Mouse (Mus musculus) hematopoietic stem cell, adult 5-6 weeks (primary cell): ENCODE results near the gene Fem1a. TPM values are rescaled to one million over a fixed set of nuclear protein-coding genes. Genes with fewer than 3 reads are reported as not detected.

Experiments
- ATAC-seq, 2 experiments: fragments of 125-278 bp in 1 of 2; replicated peaks in 1 of 2; 2 replicates each; pipeline ENCODE4 v1.8.0; 2016 to 2017; ENCODE audit warnings: inconsistent platforms in 2 of 2, mild to moderate bottlenecking in 2 of 2, moderate number of reproducible peaks in 2 of 2, low read depth in 1 of 2, moderate TSS enrichment in 1 of 2; ENCODE audit not compliant: low FRiP score in 2 of 2, poor library complexity in 2 of 2, severe bottlenecking in 2 of 2, insufficient read depth in 1 of 2, low TSS enrichment in 1 of 2
- total RNA-seq: library from RNA; stranded (forward); fragments of 172-1452, 232-1000 nt; gene quantifications from 2 replicates; pipeline ENCODE4 v1.2.3, GENCODE M21; 2017

Gene Fem1a
- total RNA-seq, 1 experiment from 2014 or later, result 17.1 TPM

DNA sequence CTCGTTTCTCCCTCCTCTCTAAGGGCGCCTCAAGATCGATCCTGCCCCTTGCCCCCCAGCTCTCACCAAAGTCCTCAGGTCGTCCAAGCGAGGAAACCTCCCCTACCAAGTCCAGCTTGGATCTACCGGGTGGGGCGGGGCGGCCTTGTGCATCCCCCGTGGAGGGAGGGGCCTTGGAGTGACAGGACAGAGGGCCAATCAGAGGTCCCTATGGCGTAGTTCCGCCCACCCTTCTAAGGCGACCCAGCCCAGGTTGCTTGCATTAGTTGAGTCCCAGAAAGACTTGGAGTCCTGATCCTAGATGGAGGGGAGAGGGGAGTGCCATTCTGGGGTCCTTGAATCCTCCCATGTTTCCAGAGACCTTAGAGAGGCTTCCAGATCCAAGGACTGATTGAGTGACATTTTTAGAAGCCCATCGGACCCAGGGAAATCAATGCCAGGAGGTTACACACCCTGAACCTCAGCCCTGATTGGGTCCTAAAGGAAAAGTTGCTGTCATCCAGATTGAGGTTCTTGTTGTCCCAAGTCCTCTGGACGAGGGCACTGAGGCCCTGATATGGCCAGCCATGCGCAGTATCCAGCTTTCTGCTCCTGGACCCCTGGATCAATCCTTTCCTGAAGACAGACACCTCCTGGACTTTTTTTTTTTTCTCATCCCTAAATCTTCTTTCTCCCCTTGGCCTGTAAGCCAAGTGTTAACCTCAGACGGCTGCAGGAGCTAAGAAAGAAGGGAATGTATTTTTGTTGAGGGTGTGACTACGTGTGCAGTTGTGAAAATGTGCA, 34.0 kb downstream of the Fem1a start:
- peak; percentile 75 for ATAC-seq

DNA sequence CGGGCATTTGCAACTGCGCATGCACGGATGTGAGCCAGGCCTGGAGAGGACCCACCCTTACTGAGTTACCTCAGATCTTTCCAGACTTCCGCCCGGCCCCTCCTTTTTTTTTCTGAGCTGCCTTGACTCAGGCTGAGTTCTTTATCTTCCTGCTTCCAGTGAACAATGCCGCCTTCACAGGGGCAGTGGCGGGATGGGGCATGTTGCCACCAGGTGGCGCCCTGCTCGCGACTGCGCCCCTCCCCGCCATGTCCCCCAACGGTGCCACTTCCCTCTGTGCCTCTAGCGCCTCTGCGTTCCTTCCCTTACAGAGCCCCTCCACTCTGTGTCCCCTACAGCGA, 34.5 kb downstream of the Fem1a start:
- peak; percentile 77 to 78 for ATAC-seq

DNA sequence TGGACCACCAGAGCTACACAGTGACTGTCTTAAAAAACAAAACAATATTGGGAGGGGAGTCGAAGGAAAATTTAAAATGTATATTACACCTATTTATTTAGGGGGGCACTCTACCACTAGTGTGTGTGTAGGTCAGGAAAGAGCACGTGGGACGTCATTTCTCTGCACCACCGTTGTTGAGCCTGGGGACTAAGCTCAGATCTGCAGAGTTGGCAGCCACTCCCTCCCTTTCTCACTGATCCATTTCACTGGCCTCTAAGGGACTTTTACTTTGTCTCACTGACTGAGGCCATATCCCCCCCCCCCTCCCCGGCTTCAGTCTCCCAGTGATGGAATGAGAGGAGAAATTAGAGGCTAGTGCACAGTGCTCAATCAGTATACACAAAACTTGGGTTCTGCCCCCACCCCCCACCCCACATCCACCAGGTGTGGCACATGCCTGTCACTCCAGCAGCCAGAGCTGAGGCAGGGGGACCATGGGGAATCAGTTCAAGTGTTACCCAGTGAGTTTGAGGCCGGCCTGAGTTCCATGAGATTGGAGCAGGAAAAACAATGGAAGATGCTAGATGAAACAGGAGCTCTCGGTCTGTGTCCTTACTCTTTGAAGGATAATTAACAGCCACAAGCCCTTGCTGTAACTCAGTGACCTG, 35.3 kb downstream of the Fem1a start:
- ATAC-seq, result no peak

DNA sequence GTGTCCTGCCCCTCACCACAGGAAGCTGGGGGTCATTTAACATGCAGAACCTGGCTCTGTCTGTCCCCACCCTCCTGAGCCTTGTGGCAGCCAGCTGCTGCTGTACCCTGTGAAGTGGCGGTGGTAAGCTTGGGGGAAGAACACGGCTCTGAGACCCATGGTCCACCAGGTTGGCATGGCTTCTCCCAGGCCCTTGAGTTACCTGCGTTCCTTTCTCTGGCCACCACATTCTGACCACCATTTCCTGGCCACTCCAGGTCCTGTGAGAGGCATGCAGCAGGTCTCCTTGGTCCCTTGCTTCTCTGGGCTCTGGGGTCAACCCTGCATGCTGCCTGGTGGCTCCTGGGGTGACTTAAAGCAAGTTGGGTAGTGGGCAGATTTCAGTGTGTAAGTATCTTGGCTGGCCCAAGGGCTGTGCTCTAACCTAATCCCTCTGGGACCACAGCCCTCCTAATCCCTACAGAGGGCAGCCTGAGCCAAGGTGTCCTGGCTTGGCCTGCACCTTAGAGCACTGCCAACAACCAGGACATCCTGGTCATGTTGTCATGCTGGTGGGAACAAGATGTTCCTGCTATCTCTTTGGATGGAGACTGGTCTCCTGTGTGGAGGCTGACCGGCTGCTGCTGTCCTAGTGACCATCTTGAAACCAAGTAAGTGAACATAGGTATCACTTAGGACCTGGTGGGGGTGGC, 36.1 kb downstream of the Fem1a start, which contains the start of gene Plin3:
TSS of gene Plin3 (minus strand) at position 343 of the 692 bp plus-strand sequence.
- no peak for ATAC-seq

DNA sequence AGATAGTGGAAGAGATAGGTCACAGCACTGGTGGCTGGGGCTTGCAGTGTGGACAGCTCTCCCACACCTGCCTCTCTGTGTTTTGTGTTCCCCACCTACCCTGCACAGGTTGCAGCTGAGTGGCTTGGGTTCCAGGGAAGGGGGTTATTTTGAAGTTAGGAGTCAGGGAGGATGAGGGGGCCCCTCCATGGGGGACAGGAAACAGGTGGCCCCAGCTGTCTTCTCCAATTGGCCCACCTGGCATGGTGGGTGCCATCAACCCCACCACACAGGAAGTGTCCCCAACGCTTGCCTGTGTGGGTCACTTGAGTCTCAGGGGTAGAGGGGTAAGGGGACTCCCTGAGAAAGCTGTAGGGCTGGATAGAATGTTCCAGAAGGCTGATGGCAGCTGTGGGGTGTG, 36.7 kb downstream of the Fem1a start:
- ATAC-seq, result no peak

DNA sequence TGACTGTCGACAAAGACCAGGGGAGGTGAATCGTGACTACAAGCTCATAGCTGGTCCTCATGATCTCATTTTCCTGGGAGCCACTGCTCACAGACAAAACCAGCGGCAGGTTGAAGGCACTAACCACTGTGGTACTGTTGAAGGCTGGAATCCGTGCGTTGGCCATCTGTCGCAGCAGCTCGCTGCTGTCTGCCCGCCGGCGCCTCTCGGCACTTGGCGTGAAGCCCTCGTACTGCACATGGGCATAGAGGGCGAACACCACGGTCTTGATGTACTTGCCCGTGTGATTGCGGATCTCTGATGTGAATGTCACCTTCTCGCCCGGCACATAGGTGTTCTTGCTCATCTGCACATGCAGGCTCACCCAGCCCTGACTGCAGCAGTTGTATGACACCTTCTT, 37.6 kb downstream of the Fem1a start:
- no peak for ATAC-seq

DNA sequence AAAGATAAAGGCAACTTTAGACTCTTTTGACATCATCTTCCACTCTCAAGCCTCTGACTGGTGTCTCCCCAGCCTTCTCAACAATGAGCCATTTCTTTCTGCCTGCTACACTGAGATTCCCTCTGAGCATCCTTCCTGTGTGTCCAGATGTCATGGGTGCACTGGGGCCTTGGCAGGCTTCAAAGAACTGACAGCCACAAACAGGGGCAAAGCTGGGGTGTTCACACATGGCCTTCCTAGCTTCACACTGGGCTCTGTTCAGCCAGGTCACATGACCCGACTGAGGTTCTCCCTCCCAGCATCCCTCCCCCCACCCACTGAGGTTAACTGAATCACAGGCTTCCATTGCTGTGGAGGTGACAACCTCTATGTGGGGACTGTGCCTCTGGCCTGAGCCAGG, 39.6 kb downstream of the Fem1a start:
- ATAC-seq, result no peak

DNA sequence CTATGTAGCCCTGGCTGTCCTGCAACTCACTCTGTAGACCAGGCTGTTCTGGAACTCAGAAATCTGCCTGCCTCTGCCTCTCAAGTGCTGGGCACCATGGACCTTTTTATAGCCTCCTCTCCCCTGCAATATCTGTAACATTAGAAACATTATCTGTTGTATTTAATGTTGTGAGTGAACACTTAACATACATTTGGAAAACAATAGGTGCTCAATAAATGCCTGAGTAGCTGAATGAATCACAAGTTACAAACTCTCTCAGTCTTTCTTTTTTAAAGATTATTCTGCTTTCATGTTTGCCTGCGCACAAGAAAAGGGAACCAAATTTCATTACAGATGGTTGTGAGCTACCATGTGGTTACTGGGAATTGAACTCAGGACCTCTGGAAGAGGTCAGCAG, 41.6 kb downstream of the Fem1a start:
- no peak for ATAC-seq

DNA sequence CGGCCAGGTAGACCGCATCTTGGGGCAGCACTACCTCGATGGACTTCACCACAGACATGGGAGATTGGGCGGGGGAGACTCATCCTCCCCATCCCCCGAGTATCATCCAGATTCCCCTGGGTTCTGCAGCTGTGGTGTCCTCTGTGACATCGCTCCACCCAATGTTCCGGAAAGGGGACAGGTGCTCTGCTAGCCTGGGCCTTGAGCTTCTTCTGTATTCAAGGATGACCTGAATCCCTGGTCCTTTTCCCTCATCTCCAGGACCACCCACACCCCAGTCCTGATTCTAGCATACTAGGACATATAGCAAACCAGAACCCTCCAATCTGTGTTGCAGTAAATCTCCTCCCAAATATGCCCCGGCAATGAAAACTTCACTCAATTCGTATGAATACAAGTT, 43.6 kb downstream of the Fem1a start, which contains the start of gene Arrdc5:
TSS of gene Arrdc5 (minus strand) at position 101 of the 400 bp plus-strand sequence.
- ATAC-seq, result no peak

DNA sequence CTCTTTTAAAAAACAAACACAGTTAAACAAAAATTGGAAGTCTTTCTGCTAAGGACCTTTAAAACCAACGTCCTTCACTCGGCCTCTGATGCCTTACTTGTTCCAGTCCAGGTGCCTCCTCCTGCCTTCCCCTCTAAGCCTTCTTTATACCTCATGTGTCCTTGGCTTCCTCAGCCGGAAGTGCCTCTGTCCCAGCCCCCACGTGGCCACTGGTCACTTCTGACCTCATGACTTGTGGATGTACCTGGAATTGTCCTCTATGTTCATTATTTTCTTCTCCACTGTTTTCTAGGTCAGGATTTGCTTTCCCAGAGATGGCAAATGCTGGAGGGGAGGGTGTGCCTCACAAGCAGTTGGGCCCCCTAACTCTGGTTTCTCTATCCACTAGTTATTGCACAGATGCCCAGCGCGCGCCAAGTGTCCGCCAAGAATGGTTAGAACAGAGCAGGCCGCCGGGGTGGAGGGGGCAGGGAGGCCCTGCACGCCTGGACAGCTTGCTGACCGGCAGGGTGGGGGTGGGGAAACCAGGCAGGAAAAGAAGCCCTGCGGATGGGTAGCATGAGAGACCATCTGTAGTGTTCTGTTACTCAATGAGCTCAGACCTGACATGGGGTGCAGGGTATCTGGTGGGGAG, 45.9 kb downstream of the Fem1a start:
- ATAC-seq, result no peak

DNA sequence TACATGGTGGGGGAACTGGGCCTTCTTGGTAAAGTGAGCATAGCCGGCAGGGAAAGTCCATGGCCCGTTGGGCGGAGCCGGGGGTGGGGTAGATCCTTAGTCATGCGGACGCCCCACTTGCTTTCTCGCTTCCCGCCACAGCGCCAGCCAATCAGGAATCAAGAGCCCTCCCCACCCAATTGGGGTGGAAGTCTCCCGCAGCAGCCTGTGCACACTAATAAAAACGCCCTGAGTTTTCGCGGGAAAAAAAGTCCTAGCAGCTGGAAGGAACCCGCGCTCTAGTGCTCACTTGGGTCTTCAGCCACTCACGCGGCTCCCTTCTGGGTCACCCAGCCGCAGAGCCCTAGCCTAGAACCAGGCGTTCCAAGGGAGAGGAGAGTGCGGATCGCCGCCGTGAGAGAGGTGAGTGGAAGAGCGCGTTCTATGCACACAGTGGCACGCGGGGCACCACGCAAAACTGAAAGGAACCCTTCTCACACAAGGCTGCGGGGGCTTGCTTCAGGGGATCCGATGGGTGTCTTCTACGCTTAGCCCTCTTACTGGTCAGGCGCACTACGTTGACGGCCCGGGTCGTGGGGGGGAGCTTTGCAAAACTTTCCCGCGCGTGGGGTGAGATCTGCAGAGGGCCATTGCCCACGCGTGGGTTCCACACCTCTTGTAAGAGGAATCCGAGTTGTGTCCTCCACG, 46.7 kb downstream of the Fem1a start, which contains the start of gene Uhrf1:
TSS of gene Uhrf1 (plus strand) at position 162 of the 687 bp plus-strand sequence.
- peak; percentile 63 to 78 for ATAC-seq

DNA sequence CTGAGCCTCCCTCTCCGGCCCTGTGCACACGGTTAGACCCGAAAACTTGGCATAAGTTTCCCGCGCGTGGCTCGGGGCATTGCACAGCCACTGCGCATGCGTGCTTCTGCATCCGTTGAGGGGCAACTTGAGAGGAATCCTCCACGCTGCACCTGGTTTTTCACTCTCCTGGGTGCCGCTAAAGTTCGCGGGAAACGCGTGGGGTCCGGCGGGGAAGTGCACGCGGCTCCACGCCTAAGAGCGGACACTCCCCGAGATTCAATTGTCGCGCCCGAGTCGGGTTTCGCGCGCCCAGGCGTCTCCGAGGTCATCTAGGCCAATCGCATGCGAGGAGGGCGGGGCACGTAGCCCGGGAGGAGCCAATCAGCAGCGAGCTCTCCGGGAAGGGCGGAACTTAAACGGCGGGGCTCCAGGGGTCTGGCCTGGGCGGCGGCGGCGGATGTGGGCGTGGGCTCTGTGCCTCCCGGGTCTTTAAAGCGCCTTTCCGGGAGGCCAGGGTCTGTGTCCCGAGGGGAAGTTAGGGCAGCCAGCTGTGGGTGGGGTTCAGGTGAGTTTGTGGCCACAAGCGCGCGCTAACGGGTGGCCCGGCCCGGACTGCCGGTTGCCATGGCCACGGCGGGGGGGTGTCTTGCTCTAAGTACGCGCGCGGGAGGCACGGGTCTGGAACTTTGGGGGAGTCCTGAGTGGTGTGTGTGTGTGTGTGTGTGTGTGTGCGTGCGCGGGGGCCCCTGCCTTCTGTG, 47.4 kb downstream of the Fem1a start:
- ATAC-seq, result peak; percentile 89 to 93

DNA sequence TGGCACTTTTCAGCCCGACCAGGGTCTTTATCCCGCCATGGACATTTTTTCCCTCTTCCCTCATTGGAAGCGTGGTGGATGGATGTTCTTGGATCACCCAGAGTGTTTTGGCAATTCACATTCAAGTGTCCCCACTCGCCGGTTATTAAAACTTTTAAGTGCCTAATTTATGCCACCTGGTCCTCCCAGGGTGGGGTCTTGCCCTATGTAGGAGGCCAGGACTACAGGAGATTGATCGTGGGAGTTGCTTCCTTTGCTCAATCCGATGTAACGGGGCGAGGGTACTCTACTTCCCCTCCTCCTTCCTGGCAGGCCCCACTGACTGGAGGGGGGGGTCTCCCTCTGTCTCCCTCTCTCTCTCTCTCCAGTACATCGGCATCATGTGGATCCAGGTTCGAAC, 48.1 kb downstream of the Fem1a start:
- ATAC-seq, result no peak

DNA sequence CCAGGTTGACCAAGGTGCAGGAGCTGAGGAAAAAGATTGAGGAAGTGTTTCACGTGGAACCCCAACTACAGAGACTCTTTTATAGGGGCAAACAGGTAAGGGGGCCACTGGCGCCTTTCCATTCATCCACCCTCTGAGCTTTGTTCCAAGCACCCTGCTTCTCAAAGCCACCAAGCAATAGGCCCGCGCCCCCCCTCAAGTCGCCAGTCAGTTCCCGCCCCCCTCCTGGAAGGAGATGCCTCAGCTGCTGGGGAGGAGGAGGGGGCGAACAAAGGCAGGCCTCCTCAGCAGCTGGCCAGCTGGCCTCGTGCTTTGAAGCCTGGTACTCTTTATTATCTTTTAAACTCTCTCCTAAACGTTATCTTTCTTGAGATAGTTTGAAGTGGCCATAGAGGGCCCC, 48.5 kb downstream of the Fem1a start:
- ATAC-seq, result no peak

DNA sequence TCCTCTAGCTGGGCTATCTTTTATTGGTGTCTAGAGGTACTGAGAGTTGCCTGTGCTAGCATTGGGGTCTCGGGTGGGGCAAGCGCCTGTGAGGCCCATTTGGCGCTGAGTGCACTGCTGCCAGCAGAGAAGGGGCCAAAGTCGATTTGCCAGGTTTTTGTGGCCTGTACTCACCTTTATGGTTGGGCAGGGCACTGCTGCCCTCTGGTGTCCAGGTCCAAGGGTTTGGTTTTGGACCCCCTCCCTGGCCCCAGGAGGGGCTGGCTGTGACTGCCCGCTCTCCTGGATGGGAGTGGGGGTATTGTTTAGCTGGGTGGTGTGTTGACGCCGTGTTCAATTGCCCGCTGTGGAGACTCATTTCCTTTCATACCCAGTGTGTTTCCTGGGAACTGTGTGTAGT, 49.2 kb downstream of the Fem1a start:
- no peak for ATAC-seq

DNA sequence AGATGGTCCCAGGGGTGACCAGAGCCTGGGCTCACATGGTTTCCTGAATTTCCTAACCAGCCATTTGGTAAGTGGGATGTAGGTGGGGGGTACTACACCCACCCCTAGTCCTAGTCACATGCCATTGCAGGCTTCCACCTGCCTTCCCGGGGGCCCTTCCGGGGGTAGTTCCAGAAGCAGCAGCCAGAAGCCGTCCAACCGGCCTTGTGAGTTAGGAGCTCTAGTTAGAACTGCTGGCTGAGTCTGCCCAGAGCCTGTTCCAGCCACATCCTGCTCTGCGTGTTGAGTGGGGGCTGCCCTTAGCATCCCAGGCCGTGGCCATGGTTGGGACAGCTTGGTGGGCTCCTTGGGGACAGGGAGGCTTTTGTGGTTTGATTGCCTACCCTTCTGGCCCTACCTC, 51.5 kb downstream of the Fem1a start:
- no peak for ATAC-seq
